Mouse (Mus musculus): ENCODE measurements around the gene 0610037L13Rik.

DNA sequence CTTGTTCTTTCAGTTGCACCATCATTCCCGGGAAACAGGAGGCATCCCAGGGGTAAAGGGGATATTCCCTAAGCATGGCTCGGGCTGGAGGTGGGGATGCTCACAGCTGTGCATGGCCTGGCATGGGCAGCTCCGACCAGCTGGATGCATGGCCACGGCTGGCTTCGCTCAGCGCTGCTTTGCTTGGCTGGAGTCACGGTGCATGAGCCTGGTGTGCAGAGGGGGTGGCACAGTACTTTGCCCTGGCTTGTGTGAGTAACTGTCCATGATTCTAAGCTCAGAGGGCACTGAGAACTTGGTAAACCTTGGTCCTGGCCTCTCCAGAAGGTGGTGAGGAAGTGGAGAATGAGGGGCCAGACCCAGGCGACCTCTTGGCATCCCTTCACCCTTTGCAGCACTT lies 39.5 kb upstream of the 0610037L13Rik start:
- no peak for TF ChIP-seq MYOD1 (IDR thresholded peaks at IDR 0.05; ENCODE audit: control insufficient read depth in 1 of 3, insufficient read length in 2 of 3, low read depth in 2 of 3)
- TF ChIP-seq POLR2A (IDR thresholded peaks at IDR 0.05; ENCODE audit: insufficient read length, low read depth) = no peak
- TF ChIP-seq POLR2AphosphoS2 (IDR thresholded peaks at IDR 0.05; ENCODE audit: insufficient read length, low read depth) = no peak

Measured in myocyte (in vitro differentiated cells).